Mouse (Mus musculus): ENCODE results near the gene Gm11127.
"Not testable (repeated sequence)": the region's sequence is repeated elsewhere in the genome, so short reads cannot be mapped to it uniquely, and the experiment has no call there.

The Gm11127 gene

GRCm38 (mm10) chr17:36058362-36058761 is at the start of gene Gm11127:
Gene Gm11127 (minus strand): TSS chr17:36058371.
- in situ Hi-C loops (cut with MboI, MseI): not testable (repeated sequence)

GRCm38 (mm10) chr17:36102091-36102490 is 43.9 kb upstream of the Gm11127 start:
- in situ Hi-C loops (cut with MboI, MseI): not testable (repeated sequence)

DNA sequence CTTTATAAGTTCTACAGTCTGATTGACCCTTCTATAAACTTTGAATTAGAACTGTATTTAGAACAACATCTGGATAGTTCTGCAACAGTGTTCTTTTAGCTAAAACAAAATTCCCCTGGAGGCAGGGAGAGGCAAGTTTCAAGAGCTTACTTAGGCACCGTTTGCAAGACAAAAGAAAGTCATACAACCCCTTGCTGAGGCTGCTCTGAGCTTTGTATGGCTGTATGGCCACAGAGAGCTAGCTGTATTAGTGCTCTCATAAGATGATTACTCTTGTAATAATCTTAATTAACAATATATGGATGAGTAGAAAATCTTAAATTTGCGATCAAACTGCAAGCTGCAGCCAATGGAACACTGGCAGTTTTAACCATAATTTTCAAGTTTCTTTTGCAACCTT is 41.4 kb upstream of the Gm11127 start:
- in situ Hi-C loops (cut with MboI, MseI): not testable (repeated sequence)

DNA sequence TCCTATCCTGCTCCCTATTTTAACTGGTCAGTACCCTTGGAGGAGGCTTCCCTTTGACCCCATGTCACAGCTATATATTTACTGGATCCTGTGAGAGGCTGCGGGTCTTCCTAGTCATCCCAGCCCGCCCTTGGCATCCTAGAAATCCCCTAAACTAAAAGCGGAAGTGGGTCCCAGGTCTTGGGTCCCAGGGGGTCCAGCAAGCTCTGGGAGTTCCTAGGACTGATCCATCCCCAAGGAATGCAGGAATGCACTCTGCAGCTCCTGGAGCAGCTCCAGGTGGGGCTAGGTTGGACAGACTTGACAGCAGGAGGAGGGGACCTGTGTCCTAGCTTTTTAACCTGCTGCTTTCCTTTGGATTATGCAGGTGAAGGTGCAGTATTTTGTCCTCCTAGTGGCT is 35.8 kb upstream of the Gm11127 start:
- in situ Hi-C loops (cut with MboI, MseI): loop anchor here (5.0 kb wide), 1 partner anchor 83 kb away; no protein-coding TSS in a partner anchor

DNA sequence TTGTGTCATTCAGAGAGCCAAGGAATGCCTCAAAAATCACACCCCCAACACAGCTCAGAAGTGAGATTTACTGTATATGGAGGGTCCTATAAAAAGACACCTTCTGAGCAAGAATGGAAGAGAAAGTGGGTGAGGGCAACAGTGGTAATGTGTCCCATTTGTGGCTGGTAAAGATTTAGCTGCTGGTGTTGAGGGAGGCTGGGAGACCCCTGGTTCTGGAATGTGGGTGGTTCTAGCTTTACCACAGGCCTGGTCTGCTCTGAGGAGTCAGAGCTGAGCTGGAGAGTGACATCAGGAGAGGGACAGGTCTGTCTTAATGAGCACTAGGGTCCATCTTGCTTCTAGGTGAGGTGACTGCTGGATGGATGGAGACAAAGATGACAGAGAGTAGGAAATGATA is 34.3 kb upstream of the Gm11127 start:
- in situ Hi-C loops (cut with MboI, MseI): loop anchor here (5.0 kb wide), 1 partner anchor 85 kb away; no protein-coding TSS in a partner anchor

- in situ Hi-C loops (cut with MboI, MseI): loop anchor here (5.0 kb wide), 1 partner anchor 85 kb away; no protein-coding TSS in a partner anchor
These were observed 33.8 kb upstream of the Gm11127 start for GRCm38 (mm10) chr17:36091933-36092332.

DNA sequence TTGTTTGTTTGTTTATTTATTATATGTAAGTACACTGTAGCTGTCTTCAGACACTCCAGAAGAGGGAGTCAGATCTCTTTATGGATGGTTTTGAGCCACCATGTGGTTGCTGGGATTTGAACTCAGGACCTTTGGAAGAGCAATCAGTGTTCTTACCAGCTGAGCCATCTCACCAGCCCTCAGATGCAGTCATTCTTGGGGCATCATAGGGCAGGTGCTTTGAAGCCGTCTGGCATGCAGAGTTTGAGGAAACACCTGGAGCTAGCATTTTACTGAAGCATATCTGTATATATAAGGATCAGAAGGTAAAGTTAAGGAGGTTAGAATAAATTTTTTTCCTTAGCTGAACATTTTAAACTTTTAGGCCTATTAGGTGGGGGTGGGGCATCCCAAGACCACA is 27.8 kb upstream of the Gm11127 start:
- in situ Hi-C loops (cut with MboI, MseI): not testable (repeated sequence)

- in situ Hi-C loops (cut with MboI, MseI): loop anchor here (5.0 kb wide), 1 partner anchor 33 kb away; no protein-coding TSS in a partner anchor
These were observed 25.8 kb upstream of the Gm11127 start for GRCm38 (mm10) chr17:36083870-36084451.

DNA sequence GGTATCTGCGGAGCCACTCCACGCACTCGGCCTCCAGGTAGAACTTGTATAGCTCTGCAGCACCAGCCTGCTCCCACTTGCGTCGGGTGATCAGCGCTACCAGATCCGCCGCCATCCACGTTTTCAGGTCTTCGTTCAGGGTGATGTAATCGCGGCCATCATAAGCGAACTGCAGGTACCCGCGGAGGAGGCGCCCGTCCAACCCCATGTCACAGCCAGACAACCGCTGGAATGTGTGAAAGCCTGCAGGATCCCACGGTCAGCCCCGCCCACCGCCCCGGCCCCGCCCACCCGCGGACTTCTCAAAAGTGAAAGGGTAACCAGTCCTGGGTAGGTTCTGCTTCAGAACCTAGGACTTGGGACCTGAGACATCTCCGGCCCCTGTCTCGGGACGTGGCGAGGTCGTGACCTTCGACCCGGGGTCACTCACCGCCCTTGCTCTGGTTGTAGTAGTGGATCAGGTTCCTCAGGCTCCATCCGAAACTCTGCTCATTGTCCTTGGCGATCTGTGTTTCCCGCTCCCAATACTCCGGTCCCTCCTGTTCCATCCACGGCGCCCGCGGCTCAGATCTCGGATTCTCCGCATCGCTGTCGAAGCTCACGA is 25.2 kb upstream of the Gm11127 start:
- in situ Hi-C loops (cut with MboI, MseI): loop anchor here (5.0 kb wide), 1 partner anchor 34 kb away; no protein-coding TSS in a partner anchor

- in situ Hi-C loops (cut with MboI, MseI): loop anchor here (5.0 kb wide), 1 partner anchor 35 kb away; no protein-coding TSS in a partner anchor
These were observed 24.5 kb upstream of the Gm11127 start for GRCm38 (mm10) chr17:36082519-36083232.

- in situ Hi-C loops (cut with MboI, MseI): loop anchor here (5.0 kb wide), 1 partner anchor 35 kb away; no protein-coding TSS in a partner anchor
These were observed 23.7 kb upstream of the Gm11127 start for GRCm38 (mm10) chr17:36081901-36082300.

DNA sequence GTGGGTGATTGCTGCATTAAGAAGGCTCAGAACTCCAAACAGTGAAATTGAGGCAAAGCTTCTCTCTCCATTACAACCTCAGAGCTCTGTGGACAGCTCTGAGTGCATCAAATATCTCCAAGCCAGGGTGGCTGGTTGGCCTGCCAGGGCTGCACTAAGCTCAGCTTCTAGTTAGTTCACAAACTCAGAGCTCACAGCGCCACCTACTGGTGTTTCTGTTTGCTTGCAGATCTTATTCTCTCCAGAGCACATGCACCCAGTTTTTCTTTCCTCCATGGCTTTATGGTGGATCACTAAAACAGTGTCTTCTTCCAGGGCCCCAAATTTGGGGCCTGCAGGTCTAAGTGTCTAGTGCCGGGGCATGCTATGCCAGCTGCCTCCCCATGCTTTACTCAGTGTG is 2.7 kb upstream of the Gm11127 start:
- in situ Hi-C loops (cut with MboI, MseI): no loop called here

GRCm38 (mm10) chr17:36057927-36058326 is 244 bp downstream of the Gm11127 start:
- in situ Hi-C loops (cut with MboI, MseI): not testable (repeated sequence)

DNA sequence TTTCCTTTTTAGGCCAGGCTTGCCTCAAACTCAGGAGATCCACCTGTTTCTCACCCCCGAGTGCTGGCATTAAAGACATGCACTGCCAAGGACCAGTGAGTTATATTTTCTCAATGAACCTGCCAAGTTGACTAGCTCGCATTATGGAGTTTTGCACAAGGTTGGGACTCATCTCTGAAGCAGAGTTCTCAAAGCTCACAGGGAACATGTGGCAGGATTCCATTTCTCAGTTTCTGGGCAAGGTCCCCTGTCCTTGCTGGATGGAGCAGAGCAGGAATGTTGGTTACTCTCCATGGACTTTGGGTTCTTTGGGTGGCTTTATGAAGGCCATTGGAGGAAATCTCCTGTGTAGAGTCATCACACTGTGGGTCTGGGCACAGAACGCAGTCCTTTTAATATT is 14.9 kb downstream of the Gm11127 start:
- in situ Hi-C loops (cut with MboI, MseI): no loop called here

GRCm38 (mm10) chr17:36042610-36043169 is 15.5 kb downstream of the Gm11127 start, which contains the start of the genes H2-T22 and Gm6034:
Gene H2-T22 (minus strand): TSS chr17:36042747.
Gene Gm6034 (plus strand): TSS chr17:36042961.
- in situ Hi-C loops (cut with MboI, MseI): not testable (repeated sequence)

GRCm38 (mm10) chr17:36042055-36042454 is 16.1 kb downstream of the Gm11127 start:
- in situ Hi-C loops (cut with MboI, MseI): not testable (repeated sequence)

- in situ Hi-C loops (cut with MboI, MseI): not testable (repeated sequence)
These were observed 17.6 kb downstream of the Gm11127 start for GRCm38 (mm10) chr17:36040604-36041003.

DNA sequence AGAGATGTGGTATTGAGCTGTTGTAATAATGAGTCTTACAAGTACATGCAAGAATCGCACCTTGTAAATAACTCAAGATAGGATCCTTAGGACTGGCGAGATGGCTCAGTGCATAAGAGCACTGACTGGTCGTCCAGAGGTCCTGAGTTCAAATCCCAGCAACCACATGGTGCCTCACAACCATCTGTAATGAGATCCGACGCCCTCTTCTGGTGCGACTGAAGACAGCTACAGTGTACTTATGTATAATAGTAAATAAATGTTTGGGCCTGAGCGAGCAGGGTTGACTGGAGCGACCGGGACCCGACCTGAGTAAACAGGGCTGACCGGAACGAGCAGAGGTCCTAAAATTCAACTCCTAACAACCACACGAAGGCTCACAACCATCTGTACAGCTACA is 22.0 kb downstream of the Gm11127 start:
- in situ Hi-C loops (cut with MboI, MseI): not testable (repeated sequence)

- in situ Hi-C loops (cut with MboI, MseI): not testable (repeated sequence)
These were observed 23.0 kb downstream of the Gm11127 start for GRCm38 (mm10) chr17:36035010-36035638.

DNA sequence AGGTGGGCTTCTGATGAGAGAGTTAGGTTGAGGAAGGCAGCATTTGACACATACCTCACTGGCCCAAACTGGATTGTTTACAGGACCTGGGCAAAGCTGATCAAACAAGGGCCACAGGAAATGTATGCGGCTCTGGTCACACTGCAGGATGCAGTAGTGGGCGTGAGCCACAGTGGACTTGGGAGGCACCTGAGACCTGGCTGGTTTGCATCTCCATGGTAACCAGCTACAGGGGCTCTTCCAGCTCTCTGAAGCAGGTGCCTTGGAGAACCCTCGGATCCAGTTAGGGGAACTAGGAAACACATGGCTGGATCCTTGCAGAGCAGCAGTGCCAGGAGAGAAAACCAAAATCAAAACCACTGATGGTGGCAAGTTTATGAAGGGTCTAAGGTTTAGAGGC is 23.6 kb downstream of the Gm11127 start:
- in situ Hi-C loops (cut with MboI, MseI): loop anchor here (5.0 kb wide), 2 partner anchors 37 to 78 kb away; no protein-coding TSS in a partner anchor

DNA sequence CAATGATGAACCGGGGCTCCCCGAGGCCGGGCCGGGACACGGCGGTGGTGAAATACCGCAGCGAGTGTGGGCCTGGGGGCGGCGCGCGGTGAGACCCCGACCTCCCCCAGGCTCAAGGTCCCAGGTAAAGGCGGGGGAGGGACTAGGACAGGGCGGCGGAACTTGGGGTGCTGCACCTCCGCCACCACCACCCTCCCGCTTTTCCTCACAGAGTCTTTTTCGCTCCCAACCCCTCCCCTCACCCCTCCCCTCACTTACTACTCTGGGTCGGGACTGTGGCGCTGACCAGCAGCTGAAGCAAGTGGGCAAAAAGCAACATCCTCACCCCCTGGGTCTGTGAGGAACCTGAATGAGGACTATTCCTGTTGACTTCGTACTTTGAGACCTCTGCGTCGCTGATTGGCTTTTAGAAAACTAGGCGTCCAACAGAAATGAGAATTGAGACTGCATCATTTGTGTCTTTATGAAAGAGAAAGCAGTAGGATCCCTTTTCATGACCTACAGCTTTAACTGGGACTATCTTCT is 25.8 kb downstream of the Gm11127 start, which contains the start of gene H2-T23:
TSS of gene H2-T23 (minus strand) at position 505 of the 525 bp plus-strand sequence.
- in situ Hi-C loops (cut with MboI, MseI): loop anchor here (5.0 kb wide), 2 partner anchors 35 to 80 kb away; no protein-coding TSS in a partner anchor

All from T-helper 2 cell (primary cell).